Mouse (Mus musculus) left cerebral cortex, adult 2 months (tissue): ENCODE measurements around the gene Pou3f1. TPM values are rescaled to one million over a fixed set of nuclear protein-coding genes. Genes with fewer than 3 reads are reported as not detected.

Experiments
- DNase-seq, 2 experiments: peaks; one replicate each; pipeline ENCODE4 v3.0.0; 2021 to 2022; ENCODE audit warnings: low spot score in 2 of 2, mixed read lengths in 1 of 2; ENCODE audit errors: extremely low spot score in 1 of 2
- H3K27ac ChIP-seq: fragments of 200-600 bp; 2 replicates; pipeline ENCODE4 v1.8.1; 2022
- H3K4me3 ChIP-seq: fragments of 200-600 bp; 2 replicates; pipeline ENCODE4 v1.8.1; 2022
- CTCF ChIP-seq: fragments of 200-600 bp; IDR thresholded peaks from 2 replicates; pipeline ENCODE4 v1.8.1; 2022; ENCODE audit warnings: antibody characterized with exemption, mild to moderate bottlenecking, moderate library complexity
- intact Hi-C: fragments of 180-260 bp; cut with DNase I; formaldehyde crosslinking; loops from one replicate; pipeline ENCODE4 v1.15.1; 2025
- total RNA-seq, 2 experiments: library from RNA; stranded (reverse); gene quantifications; 2 replicates each; pipeline ENCODE4 v1.2.3; 2021

Gene Pou3f1
- total RNA-seq, 2 experiments from 2014 or later, result 16.9 to 18.8 TPM

DNA sequence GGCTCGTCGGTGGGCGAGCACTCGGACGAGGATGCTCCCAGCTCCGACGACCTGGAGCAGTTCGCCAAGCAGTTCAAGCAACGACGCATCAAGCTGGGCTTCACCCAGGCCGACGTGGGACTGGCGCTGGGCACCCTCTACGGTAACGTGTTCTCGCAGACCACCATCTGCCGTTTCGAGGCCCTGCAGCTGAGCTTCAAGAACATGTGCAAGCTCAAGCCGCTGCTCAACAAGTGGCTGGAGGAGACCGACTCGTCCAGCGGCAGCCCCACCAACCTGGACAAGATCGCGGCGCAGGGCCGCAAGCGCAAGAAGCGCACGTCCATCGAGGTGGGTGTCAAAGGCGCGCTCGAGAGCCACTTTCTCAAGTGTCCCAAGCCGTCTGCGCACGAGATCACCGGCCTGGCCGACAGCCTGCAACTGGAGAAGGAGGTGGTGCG is 1.8 kb downstream of the Pou3f1 start:
- DNase-seq, result no peak
- H3K4me3 ChIP-seq, result peak overlapping the region; percentile 55
- TF ChIP-seq CTCF, result no peak
- intact Hi-C loops, result loop anchor here (5.0 kb wide), 4 partner anchors 61 to 431 kb away; no protein-coding TSS in a partner anchor
- peak overlapping the region; percentile 11; the same call in 1 of the 2 replicates for H3K27ac ChIP-seq

DNA sequence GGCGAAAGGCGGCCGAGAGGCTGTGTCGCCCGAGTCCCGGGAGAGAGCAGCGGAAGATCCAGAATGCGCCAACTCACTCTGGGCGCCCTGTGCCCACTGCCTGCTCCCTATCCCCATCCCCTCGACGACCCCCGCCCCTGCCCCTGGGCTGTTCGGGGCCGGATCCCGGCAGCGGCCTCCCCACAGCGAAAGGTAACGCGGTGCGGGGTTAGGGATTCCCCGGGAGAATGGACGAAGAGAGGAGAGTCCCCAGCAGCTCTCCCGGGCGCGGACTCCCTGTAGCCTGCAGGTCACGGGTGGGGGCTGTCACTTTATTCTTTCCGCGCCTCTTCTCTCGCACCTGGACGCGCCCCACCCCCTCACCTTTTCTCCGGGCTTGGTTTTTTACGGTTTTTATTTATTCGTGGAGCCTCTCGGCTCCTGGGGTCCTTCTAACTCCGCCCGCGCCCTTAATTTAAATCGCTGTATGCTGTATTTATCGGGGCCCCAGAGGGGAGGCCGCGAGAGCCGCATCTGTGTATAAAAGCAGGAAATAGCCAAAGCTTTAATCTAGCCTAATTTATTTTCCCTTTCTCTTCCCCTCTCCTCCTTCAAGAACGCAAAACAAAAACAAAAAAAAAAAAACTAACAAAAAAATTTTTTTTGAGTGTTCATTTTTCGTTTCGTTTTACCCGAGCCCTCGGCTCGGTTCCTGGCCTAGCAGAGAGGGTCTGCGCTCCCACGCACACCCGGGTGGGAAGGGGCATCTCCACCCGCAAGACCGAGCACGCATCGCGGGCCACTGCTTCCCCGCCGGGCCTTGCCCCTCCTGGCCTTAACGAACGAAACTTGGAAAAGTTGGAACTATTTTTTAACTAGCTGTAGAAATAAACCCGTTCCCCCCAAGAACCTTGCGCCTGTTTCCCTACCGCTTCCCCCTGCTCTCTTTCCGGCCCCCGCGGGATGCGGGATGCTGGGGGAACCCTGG is 2.9 kb downstream of the Pou3f1 start:
- no peak for DNase-seq
- Histone ChIP-seq H3K4me3 (peak overlapping the region; percentile 55), H3K27ac (no peak overlapping the region)
- intact Hi-C loops, result loop anchor here (5.0 kb wide), 6 partner anchors 62 to 712 kb away; no protein-coding TSS in a partner anchor
- TF ChIP-seq CTCF, result no peak

DNA sequence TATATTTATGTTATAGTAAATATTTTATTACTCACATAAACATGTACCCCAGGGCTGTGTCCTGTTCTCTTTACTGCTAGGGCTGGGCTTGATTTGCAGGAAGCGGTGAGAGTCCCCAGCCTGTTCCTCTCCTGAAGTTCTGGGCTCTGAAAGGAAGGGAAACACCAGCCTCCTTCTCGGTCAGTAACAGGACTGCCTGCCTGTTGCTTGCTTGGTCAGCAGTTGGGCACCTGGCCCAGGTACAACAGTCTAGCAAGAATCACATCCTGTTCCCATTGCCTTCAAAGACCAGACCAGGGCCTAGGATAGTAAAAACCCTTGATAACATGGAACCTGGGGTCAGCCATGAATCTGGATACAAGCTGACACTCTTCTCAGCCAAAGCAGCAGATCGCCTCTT is 4.0 kb downstream of the Pou3f1 start:
- TF ChIP-seq CTCF, result no peak
- H3K27ac ChIP-seq, result no peak overlapping the region
- DNase-seq, result no peak
- peak overlapping the region; percentile 7; the same call in 1 of the 2 replicates for H3K4me3 ChIP-seq
- intact Hi-C loops, result loop anchor here (5.0 kb wide), 2 partner anchors 163 to 713 kb away; no protein-coding TSS in a partner anchor

DNA sequence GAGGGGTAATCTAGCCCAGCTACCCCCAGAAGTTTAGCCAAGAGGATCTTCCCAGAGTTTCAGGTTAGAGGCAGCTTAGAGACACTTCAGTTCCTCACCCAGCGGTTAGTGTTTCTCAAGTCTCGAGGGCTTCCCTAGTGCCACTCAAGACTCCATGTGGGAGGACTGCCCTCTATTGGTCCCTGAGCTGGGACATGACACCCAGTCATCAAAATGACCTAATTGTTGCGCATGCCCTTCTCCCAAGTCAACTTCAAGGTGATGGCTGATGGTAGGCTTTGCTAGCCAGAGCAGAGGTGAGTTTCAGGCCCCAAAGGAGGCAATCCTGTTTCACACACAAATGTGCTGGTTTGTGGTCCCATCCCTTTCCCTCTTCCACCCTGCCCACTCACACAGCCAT is 6.4 kb downstream of the Pou3f1 start:
- Histone ChIP-seq H3K4me3 (no peak overlapping the region), H3K27ac (no peak overlapping the region)
- no peak for DNase-seq
- intact Hi-C loops, result loop anchor here (5.0 kb wide), 2 partner anchors 166 to 716 kb away; no protein-coding TSS in a partner anchor
- peak; percentile 34 for TF ChIP-seq CTCF

DNA sequence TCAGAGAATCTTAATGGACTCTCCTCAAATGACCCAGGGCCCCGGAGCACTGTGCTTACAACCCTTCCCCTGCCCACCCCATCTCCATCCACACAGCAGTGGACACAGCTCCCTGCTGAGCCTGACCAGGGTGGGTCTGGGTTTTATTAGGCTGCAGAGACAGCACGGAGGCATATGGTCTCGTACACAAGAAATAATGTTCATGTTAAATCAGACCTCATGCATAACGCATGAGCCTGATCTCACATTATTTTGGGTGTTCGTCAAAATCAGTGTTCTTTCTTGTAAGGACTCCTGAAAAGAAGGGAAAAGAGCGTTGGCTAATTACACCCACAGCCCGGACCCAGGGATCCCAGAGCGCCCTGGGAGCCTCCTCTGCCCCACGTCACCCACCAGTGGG is 7.6 kb downstream of the Pou3f1 start:
- no peak overlapping the region for H3K27ac ChIP-seq
- no peak overlapping the region for H3K4me3 ChIP-seq
- intact Hi-C loops, result loop anchor here (5.0 kb wide), 2 partner anchors 167 to 717 kb away; no protein-coding TSS in a partner anchor
- TF ChIP-seq CTCF, result no peak
- no peak for DNase-seq

DNA sequence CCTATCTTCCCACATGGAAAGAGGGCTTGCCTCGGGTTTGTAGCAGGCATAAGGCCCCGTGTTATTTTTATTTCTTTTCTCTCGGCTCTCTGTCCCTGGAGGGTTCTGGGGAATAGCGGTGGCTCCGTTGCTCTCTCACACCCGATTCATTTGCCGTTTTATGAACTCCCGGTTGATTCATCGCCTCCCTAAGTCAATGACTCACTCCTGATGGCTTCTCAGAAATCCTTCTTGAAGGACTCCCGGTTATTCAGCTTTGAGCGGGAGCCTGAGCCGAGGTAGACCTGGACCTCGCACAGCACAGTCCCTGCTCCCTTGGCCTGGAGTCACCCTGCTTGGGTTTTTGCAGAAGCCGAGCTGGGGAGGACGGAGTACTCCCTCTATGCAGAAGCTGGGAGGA is 8.0 kb downstream of the Pou3f1 start:
- intact Hi-C loops, result loop anchor here (5.0 kb wide), 2 partner anchors 167 to 717 kb away; no protein-coding TSS in a partner anchor
- Histone ChIP-seq H3K4me3 (no peak overlapping the region), H3K27ac (no peak overlapping the region)
- TF ChIP-seq CTCF, result no peak
- DNase-seq, result no peak

DNA sequence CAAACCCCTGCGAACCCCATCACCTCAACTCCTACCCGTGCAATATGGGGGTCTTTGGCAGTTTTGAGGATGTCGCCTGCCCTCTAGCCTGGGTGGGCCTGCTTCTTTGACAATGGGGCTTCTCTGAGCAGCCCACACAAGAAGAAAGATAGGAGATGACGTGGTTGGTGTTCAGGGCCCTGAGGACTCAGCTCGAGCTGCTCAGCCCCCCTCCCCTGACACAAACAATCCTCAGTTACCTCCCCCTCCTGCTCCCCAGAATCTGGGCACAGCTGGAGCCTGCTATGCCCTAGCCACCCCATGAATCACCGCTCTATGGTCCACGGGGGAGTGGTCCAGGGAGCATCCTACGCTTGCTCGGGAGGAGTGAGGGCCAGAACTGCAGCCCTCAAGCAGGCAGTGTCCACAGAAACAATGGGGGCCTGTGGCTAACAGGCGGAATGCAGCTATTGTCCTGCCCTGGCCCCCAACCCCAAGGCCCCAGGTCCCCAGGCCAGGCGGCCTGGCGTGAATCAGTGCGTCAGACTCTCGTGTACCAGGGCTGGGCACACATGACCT is 10.9 kb downstream of the Pou3f1 start:
- H3K4me3 ChIP-seq, result no peak overlapping the region
- no peak overlapping the region for H3K27ac ChIP-seq
- intact Hi-C loops, result no loop called here
- TF ChIP-seq CTCF, result no peak
- DNase-seq, result no peak

DNA sequence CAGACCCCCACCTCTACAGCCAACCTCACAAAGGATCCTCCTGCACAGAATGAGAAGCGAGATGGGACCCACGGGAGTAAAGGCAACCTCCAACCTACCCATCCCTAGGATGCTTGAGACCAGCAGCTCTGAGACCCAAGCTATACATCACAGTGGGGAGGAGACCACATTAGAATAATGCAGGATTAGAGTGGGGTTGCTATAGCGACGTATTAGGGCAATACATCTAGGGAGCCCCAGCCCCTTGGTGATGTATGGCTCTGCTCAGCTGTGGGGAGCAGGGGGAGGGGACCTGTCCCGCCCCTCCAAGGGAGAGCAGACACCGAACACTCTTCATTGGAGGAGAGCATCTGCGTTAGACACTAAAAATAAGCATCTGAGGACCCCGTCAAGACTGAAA is 11.5 kb downstream of the Pou3f1 start:
- no peak for DNase-seq
- Histone ChIP-seq H3K4me3 (no peak overlapping the region), H3K27ac (no peak overlapping the region)
- intact Hi-C loops, result no loop called here
- TF ChIP-seq CTCF, result no peak

DNA sequence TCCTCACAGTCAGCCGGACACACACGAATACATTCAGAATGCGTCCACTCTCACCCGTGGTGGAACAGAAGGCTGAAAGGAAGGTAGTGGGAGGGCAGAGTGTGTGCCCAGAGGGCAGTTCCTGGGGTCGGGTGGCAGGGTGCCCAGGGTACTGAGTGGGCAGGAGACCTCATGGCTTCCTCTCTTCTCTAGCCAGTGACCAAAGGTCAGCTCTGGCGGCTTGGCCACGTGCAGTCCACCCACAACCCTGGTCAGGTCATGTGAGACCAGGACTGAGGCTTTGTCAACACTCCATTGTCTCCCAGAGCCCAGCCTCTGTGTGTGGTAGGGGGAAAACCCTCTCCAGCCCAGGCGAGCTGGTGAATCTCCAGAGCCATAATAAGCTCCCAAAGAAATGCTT is 13.6 kb downstream of the Pou3f1 start:
- intact Hi-C loops, result loop anchor here (5.0 kb wide), 1 partner anchor 273 kb away; no protein-coding TSS in a partner anchor
- Histone ChIP-seq H3K27ac (no peak overlapping the region), H3K4me3 (no peak overlapping the region)
- no peak for DNase-seq
- no peak for TF ChIP-seq CTCF

DNA sequence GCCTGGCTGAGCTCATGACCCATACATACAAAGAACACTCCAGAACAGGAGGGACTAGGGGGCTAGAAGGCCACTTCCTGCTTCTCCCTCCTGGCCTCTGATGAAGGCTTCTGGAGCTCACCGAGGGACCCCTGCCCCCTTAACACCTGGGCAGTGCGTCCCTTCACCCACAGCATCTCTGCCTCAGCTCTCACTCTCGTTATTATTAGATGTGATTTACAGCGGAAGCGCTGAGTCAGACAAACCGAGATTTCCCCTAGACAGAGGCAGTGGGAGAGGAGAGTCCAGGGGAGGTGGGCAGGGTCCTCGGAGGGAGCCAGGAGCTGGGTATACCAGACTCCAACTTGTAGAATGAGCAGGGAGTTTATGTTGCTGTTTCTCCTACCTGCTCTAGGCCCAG is 15.0 kb downstream of the Pou3f1 start:
- no peak overlapping the region for H3K27ac ChIP-seq
- intact Hi-C loops, result loop anchor here (5.0 kb wide), 1 partner anchor 274 kb away; no protein-coding TSS in a partner anchor
- TF ChIP-seq CTCF, result no peak
- no peak for DNase-seq
- H3K4me3 ChIP-seq, result no peak overlapping the region

DNA sequence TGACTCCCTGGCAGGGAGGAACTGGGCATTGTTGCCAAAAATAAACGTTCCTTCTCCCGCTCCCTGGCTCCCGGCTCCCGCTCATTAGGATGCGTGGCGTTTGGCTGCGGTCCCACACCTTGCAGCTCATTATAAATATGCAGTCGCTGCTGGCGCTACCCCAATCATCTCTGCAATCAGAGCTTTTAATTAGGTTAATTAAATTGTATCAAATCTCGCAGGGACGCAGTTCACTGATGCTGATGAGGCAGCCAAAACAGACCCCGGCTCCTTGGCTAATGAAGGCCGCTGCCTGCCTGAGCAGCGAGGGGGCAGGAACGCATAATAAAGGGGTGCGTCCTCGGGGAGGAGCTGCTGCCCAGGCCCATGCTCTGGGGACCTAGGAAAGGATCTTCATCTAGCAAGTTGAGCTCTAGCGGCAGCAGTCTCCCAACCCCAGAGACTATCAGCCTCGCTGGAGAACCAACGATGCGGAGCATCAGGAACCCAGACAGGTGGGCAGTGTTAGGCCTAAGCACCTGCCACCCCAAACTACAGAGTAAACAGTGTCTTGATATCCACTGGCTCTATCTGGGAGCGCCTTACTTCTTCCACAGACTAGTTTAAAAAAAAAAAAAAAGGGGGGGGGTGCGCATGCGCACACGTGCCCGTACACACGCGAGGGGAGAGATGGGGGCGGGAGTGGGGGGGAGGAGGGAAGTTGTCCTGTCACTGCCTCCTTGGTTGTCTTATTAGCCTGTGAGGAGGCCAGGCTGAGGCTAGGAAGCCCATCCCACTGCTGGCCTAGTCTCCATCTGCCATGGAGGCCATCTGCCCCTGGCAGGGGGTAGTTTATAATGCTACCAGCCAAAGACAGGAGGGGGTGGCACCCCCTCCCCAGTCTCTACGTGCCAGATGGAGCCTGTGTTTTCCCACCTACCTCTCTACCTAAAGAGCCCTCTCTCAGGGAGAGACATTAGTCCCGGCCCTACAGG is 16.0 kb downstream of the Pou3f1 start:
- H3K4me3 ChIP-seq, result peak overlapping the region; percentile 12
- no peak; the same call in 1 of the 2 replicates for TF ChIP-seq CTCF
- intact Hi-C loops, result loop anchor here (5.0 kb wide), 1 partner anchor 275 kb away; no protein-coding TSS in a partner anchor
- no peak overlapping the region for H3K27ac ChIP-seq
- DNase-seq, result peak; percentile 31 to 36
